Mouse (Mus musculus): Measurements from ENCODE around the gene Alg12.

- TF ChIP-seq CTCF (IDR thresholded peaks at IDR 0.05; ENCODE audit: low read depth, low read length) (no peak), POLR2A (IDR thresholded peaks at IDR 0.05; ENCODE audit: borderline replicate concordance, low read depth, low read length) (no peak)
Measured at GRCm38 (mm10) chr15:88854969-88855830, 36.1 kb upstream of the Alg12 start.
